Mouse (Mus musculus) intestine, postnatal 0 days (tissue): Measurements from ENCODE around the gene Nemp1. TPM values are rescaled to one million over a fixed set of nuclear protein-coding genes. Genes with fewer than 3 reads are reported as not detected.

Source experiments
- ATAC-seq: fragments of 200-750 bp; cut with Nextera tagmentation; 2 replicates; pipeline ENCODE4 v1.8.0; 2017; ENCODE audit warnings: mild to moderate bottlenecking, moderate TSS enrichment, moderate library complexity
- H3K27ac ChIP-seq: fragments of 300-500 bp; sonication (generic); 2 replicates; pipeline ENCODE4 v1.5.1; 2014; ENCODE audit warnings: mild to moderate bottlenecking, low read depth, low read length, moderate library complexity
- H3K27me3 ChIP-seq: fragments of 300-500 bp; sonication (generic); replicated peaks from 2 replicates; pipeline ENCODE4 v1.6.1; 2014; ENCODE audit warnings: low read length, mixed read lengths; ENCODE audit not compliant: control insufficient read depth, insufficient read depth
- H3K36me3 ChIP-seq: fragments of 300-500 bp; sonication (generic); 2 replicates; pipeline ENCODE4 v1.6.1; 2014; ENCODE audit warnings: mild to moderate bottlenecking, moderate library complexity; ENCODE audit not compliant: control insufficient read depth, insufficient read depth
- H3K4me1 ChIP-seq: fragments of 300-500 bp; sonication (generic); replicated peaks from 2 replicates; pipeline ENCODE4 v1.6.1; 2014; ENCODE audit warnings: antibody characterized with exemption, low read length, mixed read lengths; ENCODE audit not compliant: control insufficient read depth, insufficient read depth
- H3K4me2 ChIP-seq: fragments of 300-500 bp; sonication (generic); replicated peaks from 2 replicates; pipeline ENCODE4 v1.6.1; 2014; ENCODE audit warnings: low read depth, mild to moderate bottlenecking, moderate library complexity
- H3K4me3 ChIP-seq: fragments of 300-500 bp; sonication (generic); 2 replicates; pipeline ENCODE4 v1.5.1; 2014; ENCODE audit warnings: low read depth, low read length
- H3K9ac ChIP-seq: fragments of 300-500 bp; sonication (generic); 2 replicates; pipeline ENCODE4 v1.6.1; 2014; ENCODE audit warnings: mild to moderate bottlenecking, low read depth, low read length
- H3K9me3 ChIP-seq: fragments of 300-500 bp; sonication (generic); 2 replicates; pipeline ENCODE4 v1.6.1; 2016; ENCODE audit warnings: mixed run types; ENCODE audit not compliant: control insufficient read depth
- CTCF ChIP-seq: sonication (generic); IDR thresholded peaks from 2 replicates; pipeline ENCODE4 v1.5.1; 2016; ENCODE audit warnings: low read depth, mild to moderate bottlenecking, control low read depth, antibody characterized with exemption, moderate library complexity
- WGBS: fragments of 180-500 bp; shearing (Covaris S2); extraction: QIAGEN DNeasy Blood & Tissue Kit; methylation state at CpG from one replicate; pipeline ENCODE4 v1.1.7; 2014; 5-methylcytosine and 5-hydroxymethylcytosine counted together
- polyA plus RNA-seq: library from polyadenylated mRNA; unstranded; fragments of >200 nt; fragmentation: Nextera tagmentation; extraction: Ambion mirVana; gene quantifications from 2 replicates; pipeline ENCODE4 v1.2.1, GENCODE M21; 2015

Gene Nemp1
- polyA plus RNA-seq, 1 experiment from 2014 or later: 2.9 TPM

- Histone ChIP-seq H3K27ac (no peak overlapping the region), H3K4me1 (no peaks in the 10 kb centered on the region; the same call in 1 of the 2 replicates), H3K9ac (no peak overlapping the region), H3K4me2 (peak overlapping the region; percentile 56), H3K27me3 (no peaks in the 10 kb centered on the region), H3K9me3 (no peaks in the 10 kb centered on the region), H3K36me3 (peaks cover 56% of the 10 kb centered on the region), H3K4me3 (peak overlapping the region; percentile 18; the same call in 1 of the 2 replicates)
- no peak for TF ChIP-seq CTCF
- ATAC-seq: peak; percentile 68
- WGBS: 12% methylated on average over 6 of the region's 6 CpGs
Measured at GRCm38 (mm10) chr10:127658076-127658475, 8.6 kb upstream of the Nemp1 start.

DNA sequence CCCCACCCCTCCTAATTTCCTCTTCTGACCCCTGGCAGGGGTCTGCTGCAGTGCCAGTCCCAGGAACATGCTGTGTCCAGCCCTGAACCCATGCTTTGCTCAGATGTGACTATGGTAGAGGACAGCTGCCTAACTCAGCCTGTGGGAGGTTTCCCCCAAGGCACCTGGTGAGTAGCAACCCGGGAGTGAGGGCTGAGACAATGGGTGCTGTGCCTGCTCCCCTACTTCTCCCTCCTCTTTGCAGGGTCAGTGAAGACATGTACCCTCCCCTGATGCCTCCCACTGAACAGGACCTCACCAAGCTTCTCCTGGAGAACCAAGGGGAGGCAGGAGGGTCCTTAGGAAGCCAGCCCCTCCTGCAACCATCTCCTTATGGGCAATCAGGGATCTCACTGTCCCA is 7.2 kb upstream of the Nemp1 start:
- Histone ChIP-seq H3K27ac (no peak overlapping the region), H3K36me3 (peaks cover 41% of the 10 kb centered on the region)
- ATAC-seq: no peak

DNA sequence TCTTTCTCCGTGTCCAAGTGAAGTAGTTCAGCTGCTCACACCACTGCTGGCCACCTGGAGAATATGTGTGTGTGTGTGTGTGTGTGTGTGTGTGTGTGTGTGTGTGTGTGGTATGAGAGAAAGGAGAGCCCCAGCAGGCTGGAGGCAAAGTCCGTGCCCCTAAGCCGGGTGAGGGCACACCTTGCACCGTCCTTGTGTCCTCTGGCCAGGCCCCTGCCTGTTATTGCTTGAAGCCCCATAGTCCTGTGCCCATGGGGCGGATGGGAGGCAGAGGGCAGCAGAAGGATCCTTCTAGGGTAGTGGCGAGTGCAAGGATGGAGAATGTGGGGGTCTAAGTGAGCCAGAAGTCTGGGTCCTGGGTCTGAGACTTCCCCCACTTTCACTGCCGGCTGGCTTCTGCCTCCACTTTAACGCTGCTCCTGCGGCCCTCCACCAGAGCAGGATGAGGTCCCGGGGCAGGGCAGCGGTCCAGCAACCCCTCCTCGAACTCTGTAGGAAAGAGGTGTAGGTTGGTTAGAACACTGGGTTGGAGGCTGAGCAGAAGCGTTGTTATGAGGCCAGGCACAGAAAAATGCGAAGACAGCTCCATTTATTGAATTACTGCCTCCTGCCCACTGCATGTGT is 5.3 kb upstream of the Nemp1 start:
- no peaks in the 10 kb centered on the region; the same call in 1 of the 2 replicates for H3K4me1 ChIP-seq
- no peaks in the 10 kb centered on the region; the same call in 1 of the 2 replicates for H3K27me3 ChIP-seq
- H3K9me3 ChIP-seq: no peaks in the 10 kb centered on the region
- 22% methylated on average over 14 of the region's 14 CpGs for WGBS
- peak; percentile 12; the same call in 1 of the 2 replicates for ATAC-seq
- peak overlapping the region; percentile 62 for H3K27ac ChIP-seq
- H3K9ac ChIP-seq: 0 out of 2 replicates have a peak overlapping the region, but pooled peaks have one; percentile 27
- H3K36me3 ChIP-seq: peaks cover 27% of the 10 kb centered on the region
- H3K4me2 ChIP-seq: peak overlapping the region; percentile 70
- no peak for TF ChIP-seq CTCF
- peak overlapping the region; percentile 28 for H3K4me3 ChIP-seq

More for the DNA sequence above, 7.2 kb upstream of the Nemp1 start:
- Histone ChIP-seq H3K9ac (no peak overlapping the region), H3K4me2 (no peak overlapping the region), H3K4me1 (no peaks in the 10 kb centered on the region; the same call in 1 of the 2 replicates), H3K4me3 (no peak overlapping the region), H3K27me3 (no peaks in the 10 kb centered on the region), H3K9me3 (no peaks in the 10 kb centered on the region)
- 38% methylated on average over 1 of the region's 1 CpGs for WGBS
- TF ChIP-seq CTCF: no peak

DNA sequence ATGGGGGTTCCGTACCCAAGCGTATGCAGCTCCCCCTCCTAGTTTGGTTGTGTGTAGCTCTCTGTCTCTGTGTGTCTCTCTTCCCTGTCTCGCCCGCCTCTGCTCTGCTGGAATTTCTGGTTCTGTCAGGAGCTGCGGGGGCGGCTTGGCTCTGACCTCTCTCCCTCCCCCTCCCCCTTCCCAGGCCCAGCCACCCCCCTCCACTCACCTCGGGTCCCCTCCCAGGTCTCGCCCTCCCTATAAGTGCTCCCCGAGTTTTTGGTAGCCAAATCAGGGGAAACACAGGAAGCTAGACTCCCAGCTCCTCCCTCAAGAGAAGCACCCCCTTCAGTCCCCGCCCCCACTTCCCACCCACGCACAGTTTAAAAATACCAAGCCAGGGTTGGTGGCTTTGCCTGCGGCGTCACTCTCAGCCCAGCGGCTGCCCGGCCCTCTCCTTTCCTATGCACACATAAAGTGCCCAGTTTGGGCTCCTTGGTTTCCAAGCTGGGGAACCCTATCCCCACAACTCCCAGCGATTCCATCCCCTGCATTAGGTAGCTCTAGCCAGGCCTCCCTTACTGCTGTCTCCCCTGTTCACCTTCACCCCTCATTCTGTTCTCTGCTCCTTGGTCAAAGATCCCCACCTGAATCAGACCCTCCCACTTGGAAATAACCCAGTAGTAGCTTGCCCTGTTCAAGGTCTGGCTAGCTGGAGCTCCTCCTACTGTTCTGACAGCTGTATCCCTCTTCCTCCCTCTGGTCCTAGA is 4.6 kb upstream of the Nemp1 start:
- H3K4me1 ChIP-seq: no peaks in the 10 kb centered on the region; the same call in 1 of the 2 replicates
- H3K4me3 ChIP-seq: peak overlapping the region; percentile 28
- no peak for TF ChIP-seq CTCF
- H3K27me3 ChIP-seq: no peaks in the 10 kb centered on the region; the same call in 1 of the 2 replicates
- no peaks in the 10 kb centered on the region for H3K9me3 ChIP-seq
- peak overlapping the region; percentile 70 for H3K4me2 ChIP-seq
- peaks cover 22% of the 10 kb centered on the region for H3K36me3 ChIP-seq
- 5% methylated on average over 16 of the region's 16 CpGs for WGBS
- ATAC-seq: peak; percentile 16; the same call in 1 of the 2 replicates
- peak overlapping the region; percentile 62 for H3K27ac ChIP-seq
- H3K9ac ChIP-seq: peak overlapping the region; percentile 27; the same call in 1 of the 2 replicates

GRCm38 (mm10) chr10:127662666-127663253 is 3.9 kb upstream of the Nemp1 start:
- Histone ChIP-seq H3K4me3 (peak overlapping the region; percentile 28), H3K9ac (no peak overlapping the region), H3K9me3 (no peaks in the 10 kb centered on the region), H3K36me3 (peaks cover 16% of the 10 kb centered on the region), H3K27ac (peak overlapping the region; percentile 54; the same call in 1 of the 2 replicates), H3K4me1 (no peaks in the 10 kb centered on the region; the same call in 1 of the 2 replicates), H3K27me3 (no peaks in the 10 kb centered on the region; the same call in 1 of the 2 replicates), H3K4me2 (peak overlapping the region; percentile 70)
- WGBS: 42% methylated on average over 19 of the region's 19 CpGs
- ATAC-seq: no peak
- TF ChIP-seq CTCF: peak; percentile 50

DNA sequence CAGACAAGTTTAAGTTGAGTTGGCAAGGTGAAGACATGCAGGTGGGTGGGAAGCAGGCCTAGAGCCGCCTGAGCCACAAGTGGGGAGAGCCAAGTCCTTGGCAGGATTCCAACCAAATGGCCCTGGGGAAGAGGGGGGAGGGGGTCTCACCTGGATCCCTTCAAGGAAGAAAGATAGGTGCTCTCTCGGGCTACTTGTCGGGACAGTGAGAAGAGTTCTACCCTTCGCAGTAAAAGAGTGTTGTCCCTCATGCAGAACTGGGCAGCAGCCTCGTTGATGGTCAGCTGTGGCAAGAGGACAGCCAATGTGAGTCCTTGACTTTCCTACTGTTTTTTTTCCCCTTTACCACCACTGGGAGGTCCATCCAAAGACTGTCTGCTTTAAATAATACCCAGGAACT is 3.1 kb upstream of the Nemp1 start:
- Histone ChIP-seq H3K27me3 (no peaks in the 10 kb centered on the region; the same call in 1 of the 2 replicates), H3K9me3 (no peaks in the 10 kb centered on the region), H3K4me2 (no peak overlapping the region), H3K9ac (no peak overlapping the region), H3K4me1 (no peaks in the 10 kb centered on the region; the same call in 1 of the 2 replicates), H3K36me3 (peaks cover 16% of the 10 kb centered on the region), H3K27ac (no peak overlapping the region), H3K4me3 (no peak overlapping the region)
- TF ChIP-seq CTCF: no peak
- no peak for ATAC-seq
- 27% methylated on average over 5 of the region's 5 CpGs for WGBS
